Mouse (Mus musculus) MEL (cell line): Measurements from ENCODE around the gene Zfp110. TPM values are rescaled to one million over a fixed set of nuclear protein-coding genes. Genes with fewer than 3 reads are reported as not detected.

Experiments used
- DNase-seq: peaks from one replicate; pipeline ENCODE4 v3.0.0; 2011; ENCODE audit warnings: low read depth, low spot score
- H3K27ac ChIP-seq: 2 replicates; pipeline ENCODE4 v1.5.1; 2012; ENCODE audit warnings: low read depth, mild to moderate bottlenecking, control low read depth, low read length, moderate library complexity; ENCODE audit not compliant: control insufficient read depth
- H3K27me3 ChIP-seq, 2 experiments: fragments of 150-350 bp in 1 of 2; sonication (generic) in 1 of 2; 2 replicates each; pipeline ENCODE4 v1.6.1; 2012; ENCODE audit warnings: low read length in 2 of 2, mild to moderate bottlenecking in 2 of 2, improper control_type of control experiment in 1 of 2, moderate library complexity in 1 of 2; ENCODE audit not compliant: insufficient read depth in 2 of 2, control insufficient read depth in 1 of 2
- H3K36me3 ChIP-seq, 2 experiments: 2 replicates each; pipeline ENCODE4 v1.6.1; 2012 to 2014; ENCODE audit warnings: low read length in 2 of 2, improper control_type of control experiment in 1 of 2, inconsistent platforms in 1 of 2, mild to moderate bottlenecking in 1 of 2; ENCODE audit not compliant: insufficient read depth in 2 of 2, control insufficient read depth in 1 of 2
- H3K4me1 ChIP-seq, 2 experiments: fragments of 150-350 bp in 1 of 2; sonication (generic) in 1 of 2; 2 replicates each; pipeline ENCODE4 v1.6.1; 2012; ENCODE audit warnings: low read length in 2 of 2, improper control_type of control experiment in 1 of 2, mild to moderate bottlenecking in 1 of 2; ENCODE audit not compliant: insufficient read depth in 2 of 2, control insufficient read depth in 1 of 2
- H3K4me3 ChIP-seq, 2 experiments: fragments of 150-350 bp in 1 of 2; sonication (generic) in 1 of 2; 2 replicates each; pipeline ENCODE4 v1.5.1; 2012; ENCODE audit warnings: low read depth in 2 of 2, low read length in 2 of 2, mild to moderate bottlenecking in 2 of 2, moderate library complexity in 2 of 2, control low read depth in 1 of 2, improper control_type of control experiment in 1 of 2; ENCODE audit not compliant: control insufficient read depth in 1 of 2, insufficient read depth in 1 of 2
- H3K79me2 ChIP-seq: 2 replicates; pipeline ENCODE4 v1.6.1; 2012; ENCODE audit warnings: mild to moderate bottlenecking, low read length, moderate library complexity; ENCODE audit not compliant: control insufficient read depth, poor library complexity, insufficient read depth
- H3K9ac ChIP-seq: 2 replicates; pipeline ENCODE4 v1.6.1; 2012; ENCODE audit warnings: low read depth, mild to moderate bottlenecking, control low read depth, low read length, moderate library complexity; ENCODE audit not compliant: control insufficient read depth, poor library complexity, severe bottlenecking
- H3K9me3 ChIP-seq: fragments of 150-350 bp; sonication (generic); replicated peaks from 2 replicates; pipeline ENCODE4 v1.6.1; 2012; ENCODE audit warnings: mild to moderate bottlenecking, low read length, improper control_type of control experiment, moderate library complexity; ENCODE audit not compliant: insufficient read depth
- BHLHE40 ChIP-seq: IDR thresholded peaks from 2 replicates; pipeline ENCODE4 v1.6.1; 2012; ENCODE audit warnings: low read depth, mild to moderate bottlenecking, inconsistent platforms, low read length, improper control_type of control experiment, borderline replicate concordance
- CHD2 ChIP-seq: IDR thresholded peaks from 2 replicates; pipeline ENCODE4 v1.6.1; 2011; ENCODE audit warnings: low read length, improper control_type of control experiment
- CTCF ChIP-seq, 3 experiments: IDR thresholded peaks in 2 of 3; conservative IDR thresholded peaks in 1 of 3; 2 replicates each; pipeline ENCODE4 v1.5.1; 2011 to 2012; ENCODE audit warnings: low read length in 3 of 3, low read depth in 2 of 3, mild to moderate bottlenecking in 2 of 3, improper control_type of control experiment in 1 of 3, inconsistent platforms in 1 of 3, mixed read lengths in 1 of 3, moderate library complexity in 1 of 3; ENCODE audit not compliant: control insufficient read depth in 1 of 3, insufficient read depth in 1 of 3, poor library complexity in 1 of 3, severe bottlenecking in 1 of 3
- ELF1 ChIP-seq: IDR thresholded peaks from 2 replicates; pipeline ENCODE4 v1.6.1; 2014; ENCODE audit warnings: low read depth, mild to moderate bottlenecking, inconsistent platforms, low read length, improper control_type of control experiment, moderate library complexity
- GABPA ChIP-seq: IDR thresholded peaks from 2 replicates; pipeline ENCODE4 v1.6.1; 2012; ENCODE audit warnings: low read depth, mild to moderate bottlenecking, inconsistent platforms, low read length, improper control_type of control experiment, moderate library complexity
- GATA1 ChIP-seq: IDR thresholded peaks from 2 replicates; pipeline ENCODE4 v1.6.1; 2011; ENCODE audit warnings: low read depth, low read length, improper control_type of control experiment
- HCFC1 ChIP-seq: IDR thresholded peaks from 2 replicates; pipeline ENCODE4 v1.6.1; 2012; ENCODE audit warnings: low read depth, mild to moderate bottlenecking, inconsistent platforms, low read length, improper control_type of control experiment, moderate library complexity
- KAT2A ChIP-seq: conservative IDR thresholded peaks from 2 replicates; pipeline ENCODE4 v1.6.1; 2012; ENCODE audit warnings: low read depth, low read length, improper control_type of control experiment, inconsistent platforms
- MAX ChIP-seq: IDR thresholded peaks from 2 replicates; pipeline ENCODE4 v1.6.1; 2011; ENCODE audit warnings: low read length, improper control_type of control experiment
- MAZ ChIP-seq: IDR thresholded peaks from 2 replicates; pipeline ENCODE4 v1.6.1; 2012; ENCODE audit warnings: low read depth, mild to moderate bottlenecking, inconsistent platforms, low read length, improper control_type of control experiment
- MXI1 ChIP-seq: IDR thresholded peaks from 2 replicates; pipeline ENCODE4 v1.6.1; 2011; ENCODE audit warnings: mild to moderate bottlenecking, low read depth, low read length, improper control_type of control experiment
- MYB ChIP-seq: IDR thresholded peaks from 2 replicates; pipeline ENCODE4 v1.6.1; 2011; ENCODE audit warnings: mild to moderate bottlenecking, low read depth, low read length, improper control_type of control experiment
- MYC ChIP-seq: IDR thresholded peaks from 2 replicates; pipeline ENCODE4 v1.6.1; 2011; ENCODE audit warnings: low read depth, mild to moderate bottlenecking, low read length, improper control_type of control experiment, moderate library complexity
- NELFE ChIP-seq: IDR thresholded peaks from 2 replicates; pipeline ENCODE4 v1.6.1; 2011; ENCODE audit warnings: low read depth, low read length, improper control_type of control experiment
- NRF1 ChIP-seq: IDR thresholded peaks from 2 replicates; pipeline ENCODE4 v1.6.1; 2014; ENCODE audit warnings: low read depth, mild to moderate bottlenecking, inconsistent platforms, low read length, improper control_type of control experiment, moderate library complexity; ENCODE audit not compliant: poor library complexity, insufficient read depth, severe bottlenecking
- POLR2A ChIP-seq, 2 experiments: IDR thresholded peaks; 2 replicates each; pipeline ENCODE4 v1.6.1; 2011 to 2012; ENCODE audit warnings: low read length in 2 of 2, mild to moderate bottlenecking in 2 of 2, control low read depth in 1 of 2, improper control_type of control experiment in 1 of 2, low read depth in 1 of 2, moderate library complexity in 1 of 2; ENCODE audit not compliant: control insufficient read depth in 1 of 2, insufficient read depth in 1 of 2, poor library complexity in 1 of 2
- POLR2AphosphoS2 ChIP-seq: IDR thresholded peaks from 2 replicates; pipeline ENCODE4 v1.6.1; 2011; ENCODE audit warnings: low read length, improper control_type of control experiment
- POLR2AphosphoS5 ChIP-seq: IDR thresholded peaks from 2 replicates; pipeline ENCODE4 v1.6.1; 2012; ENCODE audit warnings: low read depth, borderline replicate concordance, mild to moderate bottlenecking, inconsistent platforms, low read length, moderate library complexity, mixed read lengths
- RAD21 ChIP-seq: IDR thresholded peaks from 2 replicates; pipeline ENCODE4 v1.6.1; 2011; ENCODE audit warnings: mild to moderate bottlenecking, low read depth, low read length, improper control_type of control experiment
- RCOR1 ChIP-seq: IDR thresholded peaks from 2 replicates; pipeline ENCODE4 v1.6.1; 2012; ENCODE audit warnings: low read depth, mild to moderate bottlenecking, inconsistent platforms, low read length, improper control_type of control experiment
- SIN3A ChIP-seq: IDR thresholded peaks from 2 replicates; pipeline ENCODE4 v1.6.1; 2012; ENCODE audit warnings: low read length, improper control_type of control experiment, inconsistent platforms
- SMC3 ChIP-seq: IDR thresholded peaks from 2 replicates; pipeline ENCODE4 v1.6.1; 2011; ENCODE audit warnings: low read depth, low read length, improper control_type of control experiment
- TAL1 ChIP-seq: IDR thresholded peaks from 2 replicates; pipeline ENCODE4 v1.6.1; 2012; ENCODE audit warnings: mild to moderate bottlenecking, inconsistent platforms, low read length, moderate library complexity, mixed read lengths
- TBP ChIP-seq: IDR thresholded peaks from 2 replicates; pipeline ENCODE4 v1.8.0; 2011; ENCODE audit warnings: low read depth, low read length, improper control_type of control experiment
- TCF12 ChIP-seq: IDR thresholded peaks from 2 replicates; pipeline ENCODE4 v1.6.1; 2014; ENCODE audit warnings: low read depth, mild to moderate bottlenecking, inconsistent platforms, low read length, improper control_type of control experiment, moderate library complexity
- UBTF ChIP-seq: IDR thresholded peaks from 2 replicates; pipeline ENCODE4 v1.6.1; 2012; ENCODE audit warnings: low read depth, mild to moderate bottlenecking, inconsistent platforms, low read length, improper control_type of control experiment, moderate library complexity, borderline replicate concordance; ENCODE audit not compliant: insufficient read depth
- USF2 ChIP-seq, 2 experiments: IDR thresholded peaks; 2 replicates each; pipeline ENCODE4 v1.6.1; 2011 to 2012; ENCODE audit warnings: improper control_type of control experiment in 2 of 2, low read length in 2 of 2, borderline replicate concordance in 1 of 2, inconsistent platforms in 1 of 2, low read depth in 1 of 2, mild to moderate bottlenecking in 1 of 2; ENCODE audit not compliant: insufficient read depth in 1 of 2
- ZC3H11A ChIP-seq: IDR thresholded peaks from 2 replicates; pipeline ENCODE4 v1.6.1; 2012; ENCODE audit warnings: low read depth, mild to moderate bottlenecking, inconsistent platforms, low read length, improper control_type of control experiment
- ZMIZ1 ChIP-seq: IDR thresholded peaks from 2 replicates; pipeline ENCODE4 v1.6.1; 2012; ENCODE audit warnings: low read depth, mild to moderate bottlenecking, inconsistent platforms, low read length, improper control_type of control experiment, moderate library complexity
- polyA plus RNA-seq, 2 experiments: library from polyadenylated mRNA; stranded (reverse) in 1 of 2; unstranded in 1 of 2; fragments of >175 nt in 1 of 2; fragments of >200 nt in 1 of 2; gene quantifications; 2 replicates each; pipeline versions ENCODE4 v1.2.1 to v1.2.4; 2012; ENCODE audit warnings: low replicate concordance in 2 of 2, low read depth in 1 of 2; ENCODE audit not compliant: insufficient read length in 2 of 2, insufficient read depth in 1 of 2, missing spikeins in 1 of 2
- total RNA-seq: library from RNA; depleted of rRNA; stranded (reverse); fragments of 300-350 nt; gene quantifications from 2 replicates; pipeline ENCODE4 v1.2.3, GENCODE M21; 2012

Gene Zfp110
- total and polyA plus RNA-seq, 3 experiments: 17.0 to 86.6 (median 28.2) TPM

GRCm38 (mm10) chr7:12815566-12815965, 19.0 kb upstream of the Zfp110 start:
- H3K4me1 ChIP-seq: no peaks in the 10 kb centered on the region; a peak in 1 of 4 replicates
- no peak overlapping the region for H3K9ac ChIP-seq
- no peaks in the 10 kb centered on the region for H3K9me3 ChIP-seq
- no peak for DNase-seq
- no peak overlapping the region for H3K27ac ChIP-seq
- peaks cover 4 to 9% of the 10 kb centered on the region in 2 experiments; a peak in 3 of 4 replicates for H3K36me3 ChIP-seq
- H3K27me3 ChIP-seq: no peaks in the 10 kb centered on the region
- peaks cover 5% of the 10 kb centered on the region for H3K79me2 ChIP-seq
- TF ChIP-seq CTCF (IDR thresholded peaks at IDR 0.05 in 2 of 3, conservative IDR thresholded peaks at IDR 0.05 in 1 of 3; ENCODE audit: control insufficient read depth in 1 of 3, insufficient read depth in 1 of 3, low read depth in 2 of 3, low read length in 3 of 3, poor library complexity in 1 of 3, severe bottlenecking in 1 of 3): 0 out of 6 replicates have a peak, but pooled peaks of 1 of the 3 experiments have one; percentile 0
- TF ChIP-seq POLR2A (IDR thresholded peaks at IDR 0.05; ENCODE audit: control insufficient read depth in 1 of 2, insufficient read depth in 1 of 2, low read depth in 1 of 2, low read length in 2 of 2, poor library complexity in 1 of 2): no peak
- H3K4me3 ChIP-seq: no peak overlapping the region

DNA sequence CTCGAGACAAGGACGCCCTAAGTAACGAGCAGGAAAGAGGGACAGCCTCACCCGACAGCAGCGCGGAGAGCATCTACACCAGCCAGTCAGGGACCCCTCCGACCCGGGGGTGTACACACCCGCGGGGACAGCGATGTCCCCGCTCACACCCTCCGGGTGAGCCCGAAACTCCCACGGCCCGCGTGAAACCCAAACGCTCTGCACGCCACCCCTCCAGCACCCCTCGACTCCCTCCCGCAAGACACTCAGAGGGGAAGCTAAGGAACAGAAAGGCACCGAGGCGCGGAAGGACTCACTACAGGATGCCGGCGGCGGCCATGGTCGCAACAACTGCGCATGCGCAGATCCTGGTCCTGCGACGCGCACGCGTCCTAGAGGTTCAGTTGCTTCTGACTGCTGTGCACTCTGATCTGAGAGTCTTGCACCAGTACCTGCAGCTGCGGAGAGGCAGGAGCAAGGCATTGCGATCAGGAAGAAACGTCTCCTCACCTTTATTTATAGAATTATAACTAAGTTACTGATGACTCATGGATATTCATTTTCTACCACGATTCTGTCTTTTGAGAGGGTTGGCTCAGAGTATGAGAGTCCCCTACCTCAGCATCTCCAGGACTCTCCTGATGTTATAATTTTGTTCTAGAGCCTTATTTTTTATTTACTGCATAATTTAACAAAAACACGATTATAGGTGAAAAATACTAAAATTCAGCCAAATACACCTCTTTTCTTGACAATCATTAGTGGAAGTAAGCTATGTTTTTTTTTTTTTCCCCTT, 15.9 kb upstream of the Zfp110 start, which contains the start of gene Zfp329:
Gene Zfp329, minus strand, starts transcription at position 338 of the 775 bp plus-strand sequence.
- H3K4me3 ChIP-seq: peak within 1 kb of the TSS; percentile 91 to 97
- H3K79me2 ChIP-seq: peaks cover 5% of the 10 kb centered on the region
- H3K9ac ChIP-seq: peak within 1 kb of the TSS; percentile 84
- H3K9me3 ChIP-seq: no peaks in the 10 kb centered on the region
- peaks cover 0 to 4% of the 10 kb centered on the region in 2 experiments; a peak in 1 of 4 replicates for H3K36me3 ChIP-seq
- peak within 1 kb of the TSS; percentile 35; the same call in 1 of the 2 replicates for H3K27ac ChIP-seq
- H3K27me3 ChIP-seq: no peaks in the 10 kb centered on the region
- DNase-seq: peak; percentile 94
- H3K4me1 ChIP-seq: no peaks in the 10 kb centered on the region; a peak in 1 of 4 replicates
- no peak for TF ChIP-seq MAZ
- peak; percentile 70 for TF ChIP-seq HCFC1
- no peak for TF ChIP-seq TCF12
- TF ChIP-seq GATA1: no peak
- no peak for TF ChIP-seq USF2 (IDR thresholded peaks at IDR 0.05; ENCODE audit: borderline replicate concordance in 1 of 2, insufficient read depth in 1 of 2, low read depth in 1 of 2, low read length in 2 of 2)
- no peak for TF ChIP-seq CHD2
- no peak for TF ChIP-seq GABPA
- TF ChIP-seq TAL1: no peak
- 0 out of 2 replicates have a peak, but pooled peaks have one; percentile 25 for TF ChIP-seq RCOR1
- no peak for TF ChIP-seq UBTF
- no peak for TF ChIP-seq MYB
- no peak for TF ChIP-seq RAD21
- TF ChIP-seq TBP: peak; percentile 79
- 0 out of 2 replicates have a peak, but pooled peaks have one; percentile 10 for TF ChIP-seq MYC
- TF ChIP-seq NRF1: peak; percentile 86
- peak; percentile 33; the same call in 1 of the 2 replicates for TF ChIP-seq SIN3A
- no peak for TF ChIP-seq SMC3
- peak; percentile 15 for TF ChIP-seq MXI1
- TF ChIP-seq ZC3H11A: no peak
- TF ChIP-seq CTCF (IDR thresholded peaks at IDR 0.05 in 2 of 3, conservative IDR thresholded peaks at IDR 0.05 in 1 of 3; ENCODE audit: control insufficient read depth in 1 of 3, insufficient read depth in 1 of 3, low read depth in 2 of 3, low read length in 3 of 3, poor library complexity in 1 of 3, severe bottlenecking in 1 of 3): no peak
- TF ChIP-seq POLR2AphosphoS2: peak; percentile 89
- TF ChIP-seq POLR2A (IDR thresholded peaks at IDR 0.05; ENCODE audit: control insufficient read depth in 1 of 2, insufficient read depth in 1 of 2, low read depth in 1 of 2, low read length in 2 of 2, poor library complexity in 1 of 2): peak; percentile 78 to 93
- TF ChIP-seq ZMIZ1: peak; percentile 55
- TF ChIP-seq MAX: peak; percentile 35; the same call in 1 of the 2 replicates
- TF ChIP-seq NELFE: peak; percentile 95
- TF ChIP-seq POLR2AphosphoS5: no peak; the same call in 1 of the 2 replicates
- no peak for TF ChIP-seq ELF1
- no peak for TF ChIP-seq KAT2A
- no peak for TF ChIP-seq BHLHE40
